Mouse (Mus musculus) left cerebral cortex, adult 9 months (tissue): Measurements from ENCODE around the gene Zpbp2.

Source experiments
- DNase-seq, 2 experiments: peaks; one replicate each; pipeline ENCODE4 v3.0.0; 2022; ENCODE audit warnings: low spot score in 2 of 2

Zpbp2 gene

DNA sequence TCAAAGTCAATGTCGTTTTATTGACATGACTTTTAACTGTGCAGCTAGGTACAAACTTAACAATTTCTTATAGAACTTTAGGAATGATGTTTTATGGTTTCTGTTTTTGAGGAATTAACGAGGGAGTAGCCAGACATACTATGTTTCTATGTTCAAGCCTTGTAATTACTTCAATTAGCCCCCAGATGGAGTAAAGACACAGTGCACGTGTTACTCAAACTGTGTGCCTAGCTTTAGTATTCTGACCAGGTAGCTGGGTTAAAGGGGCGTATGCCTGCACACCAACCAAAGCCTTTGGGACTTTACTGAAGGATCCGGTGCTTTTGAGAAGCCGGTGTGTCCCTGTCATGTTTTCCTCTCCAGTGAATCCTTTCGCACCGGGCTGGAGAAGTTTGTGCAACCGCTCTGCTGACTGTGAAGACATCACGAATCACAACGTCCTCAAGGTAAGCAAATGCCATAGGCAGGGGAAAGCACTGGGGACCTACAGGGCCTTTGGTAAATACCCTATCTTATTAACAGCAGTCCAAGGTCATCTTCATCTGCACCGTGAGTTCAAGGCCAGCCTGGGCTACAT is 4.3 kb downstream of the Zpbp2 start:
- DNase-seq: no peak

DNA sequence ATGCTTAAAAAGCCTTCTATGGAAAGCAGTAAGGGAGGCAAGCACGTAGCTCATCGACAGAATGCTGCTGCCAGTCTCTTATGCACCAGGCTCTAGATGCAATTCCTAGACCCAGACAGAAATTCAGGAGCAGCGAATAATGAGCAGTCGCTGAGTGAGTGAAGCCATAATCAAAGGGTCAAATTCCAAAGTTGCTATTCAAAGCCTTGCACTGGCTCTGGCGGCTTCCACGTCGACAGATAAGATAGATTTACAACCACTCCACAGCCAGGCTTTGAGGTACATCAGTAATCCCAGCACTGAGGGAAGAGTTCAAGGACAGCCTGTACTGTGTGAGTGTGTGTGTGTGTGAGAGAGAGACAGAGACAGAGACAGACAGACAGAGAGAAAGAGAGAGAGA is 10.0 kb downstream of the Zpbp2 start:
- no peak for DNase-seq

DNA sequence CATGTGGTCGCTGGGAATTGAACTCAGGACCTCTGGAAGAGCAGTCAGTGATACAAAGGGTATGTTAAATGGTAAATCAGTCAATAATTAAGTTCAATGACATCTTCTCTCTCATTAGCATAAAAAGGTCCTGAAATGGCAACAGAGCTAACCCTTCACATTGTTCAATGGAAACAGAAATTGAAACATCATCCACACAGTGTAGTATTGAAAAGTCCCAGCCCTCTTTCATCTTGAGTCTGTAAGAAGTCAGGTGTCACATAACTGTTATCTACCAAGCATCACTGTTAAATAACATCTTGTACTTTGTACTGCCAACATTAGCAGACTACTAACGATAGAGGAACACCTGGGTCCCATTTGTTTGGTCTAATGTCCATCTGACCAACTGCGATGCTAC is 12.1 kb downstream of the Zpbp2 start:
- DNase-seq: no peak

DNA sequence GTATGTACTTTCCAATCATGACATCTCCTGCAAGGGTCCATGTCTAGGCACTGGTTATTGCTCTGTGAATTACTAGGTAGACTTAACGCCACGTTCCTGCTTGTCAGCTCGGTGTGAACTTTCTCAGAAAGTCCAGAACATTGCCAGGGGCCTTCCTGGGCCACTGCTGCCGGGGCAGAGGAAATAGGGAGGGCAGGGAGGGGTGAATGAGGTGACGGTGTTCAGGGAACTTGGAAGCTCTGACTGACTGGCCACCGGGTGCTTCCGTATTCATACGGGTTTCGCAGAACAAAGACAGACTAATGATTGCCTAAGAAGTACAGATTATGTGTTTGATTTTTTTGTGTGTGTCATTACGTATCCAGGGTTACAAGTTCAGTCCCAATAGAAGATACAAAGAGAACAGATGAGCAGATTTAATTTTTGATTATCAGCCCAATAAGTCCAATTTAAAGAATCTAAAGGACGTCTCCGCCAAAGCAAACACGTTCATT is 13.1 kb downstream of the Zpbp2 start:
- DNase-seq: no peak

DNA sequence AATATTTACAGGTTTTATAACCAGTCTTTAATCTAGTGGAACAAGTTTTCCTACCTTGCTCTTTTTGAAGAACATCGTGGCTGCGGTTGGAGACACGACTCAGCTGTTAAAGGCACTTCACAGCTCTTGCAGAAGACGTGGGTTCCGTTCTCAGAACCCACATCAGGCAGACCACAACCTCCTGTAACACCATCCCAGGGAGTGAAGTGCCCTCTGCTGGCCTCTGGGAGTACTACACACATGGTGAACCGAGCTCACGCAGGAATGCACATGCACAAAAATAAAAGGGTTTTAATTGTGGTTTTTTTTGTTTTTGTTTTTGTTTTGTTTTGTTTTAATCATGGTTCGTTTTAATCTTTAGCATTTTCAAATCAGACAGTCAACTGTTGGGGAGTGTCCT is 17.4 kb downstream of the Zpbp2 start:
- DNase-seq: no peak

DNA sequence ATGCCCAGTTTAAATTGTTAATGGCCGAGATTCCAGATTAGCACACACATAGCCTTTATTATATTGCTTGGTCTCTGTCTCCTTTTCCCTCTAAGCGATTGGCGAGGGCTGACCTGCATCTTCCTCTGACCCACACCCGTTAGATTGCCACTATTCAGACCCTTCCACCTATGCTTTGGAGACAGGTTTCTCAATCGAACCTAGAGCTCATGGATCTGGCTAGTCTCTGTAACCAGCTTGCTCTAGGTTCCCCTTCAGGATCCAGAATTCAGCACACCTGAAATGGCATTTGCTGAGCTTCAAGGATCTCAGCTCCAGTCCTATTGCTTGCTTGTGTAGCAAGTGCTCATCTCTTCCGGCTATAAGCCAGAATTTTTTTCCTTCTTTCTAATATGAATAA is 18.6 kb downstream of the Zpbp2 start:
- no peak for DNase-seq

DNA sequence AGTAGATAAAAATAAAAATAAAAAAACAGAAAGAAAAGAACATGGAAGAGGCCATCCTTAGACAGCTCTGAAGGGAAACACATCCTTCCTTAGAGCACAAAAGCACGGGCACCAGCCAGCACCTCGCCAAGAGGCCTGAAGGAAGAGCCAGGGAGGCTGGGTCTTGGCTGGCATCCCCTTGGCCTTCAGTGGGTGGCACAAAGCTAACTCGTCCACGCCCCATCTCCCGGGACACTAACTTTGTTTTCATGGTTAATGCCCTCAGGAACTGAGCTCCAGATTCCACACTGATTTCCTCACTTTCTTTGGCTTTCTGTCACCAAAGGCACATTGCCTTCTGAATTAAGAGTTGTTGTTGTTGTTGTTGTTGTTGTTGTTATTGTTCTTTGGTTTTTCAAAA is 26.9 kb downstream of the Zpbp2 start:
- no peak for DNase-seq

DNA sequence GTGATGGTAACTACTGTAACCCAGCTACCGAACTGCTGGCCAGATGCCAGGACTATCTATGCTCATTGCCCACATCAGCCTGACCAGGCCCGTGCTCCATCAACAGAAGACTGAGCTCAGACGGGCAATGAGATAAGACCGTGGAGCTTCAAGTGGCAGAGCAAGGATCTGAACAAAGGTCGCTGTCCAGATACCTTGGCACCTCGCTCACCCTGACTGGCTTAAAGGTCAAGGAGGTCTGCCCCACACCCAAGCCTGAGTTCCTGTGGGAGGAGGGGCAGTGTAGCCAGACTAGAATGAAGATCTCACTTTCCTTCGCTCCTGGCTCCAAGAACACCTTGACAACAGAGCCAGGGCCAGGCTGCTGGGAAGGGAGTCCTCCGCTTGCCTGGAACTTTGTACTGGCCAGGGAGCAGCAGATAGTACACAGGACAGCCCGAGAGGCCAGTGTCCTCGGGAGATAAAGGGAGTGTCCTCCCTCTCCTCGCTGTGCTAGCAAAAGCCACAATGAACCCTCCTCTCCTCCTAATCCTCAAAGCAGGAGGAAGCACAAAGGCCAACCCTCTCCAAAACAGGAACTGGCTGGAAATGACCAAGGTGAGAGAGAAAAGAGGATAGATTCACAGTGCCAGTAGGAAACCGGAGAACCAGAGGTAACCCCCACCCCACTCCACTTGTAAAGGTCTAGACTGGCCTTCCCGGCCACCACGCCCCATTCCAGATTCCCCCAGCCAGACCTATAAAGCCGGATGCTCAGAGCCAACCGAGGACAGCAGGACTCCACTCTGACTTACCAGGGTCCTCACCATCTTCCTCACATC is 29.6 kb downstream of the Zpbp2 start:
- no peak for DNase-seq

DNA sequence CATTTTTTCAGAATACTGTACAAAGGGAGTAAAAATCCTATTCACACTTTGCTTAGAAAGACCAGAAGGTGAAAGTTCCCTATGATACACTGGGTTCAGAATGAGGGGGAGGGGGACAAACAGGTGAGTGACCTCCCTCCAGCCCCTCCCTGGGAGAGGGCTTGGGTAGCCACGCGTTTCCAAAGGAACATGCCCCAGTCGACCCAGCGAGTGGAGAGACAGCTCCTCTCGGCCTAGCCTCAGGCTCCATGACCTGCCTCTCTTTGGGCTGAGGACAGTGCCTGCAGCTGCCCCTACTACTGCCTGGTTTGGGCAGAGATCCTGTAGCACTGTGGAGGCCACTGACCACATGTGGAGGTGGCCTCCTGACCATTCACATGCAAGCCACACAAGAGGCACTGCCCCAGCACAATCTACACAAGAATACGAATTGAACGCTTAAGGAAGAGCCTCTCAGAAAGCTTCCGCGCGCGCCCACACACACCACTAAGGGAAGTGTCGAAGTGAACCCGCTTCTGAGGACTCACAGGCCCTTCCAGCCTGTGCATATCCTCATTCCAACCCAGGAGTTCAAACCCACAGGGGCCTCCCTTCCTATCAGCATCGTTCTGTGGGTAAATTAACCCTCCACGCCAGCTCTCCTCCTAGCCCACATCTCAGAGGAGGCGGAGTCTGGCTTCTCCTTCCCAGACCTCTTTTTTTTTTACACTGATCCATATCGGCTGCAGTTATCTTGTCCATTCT is 30.6 kb downstream of the Zpbp2 start:
- DNase-seq: no peak

DNA sequence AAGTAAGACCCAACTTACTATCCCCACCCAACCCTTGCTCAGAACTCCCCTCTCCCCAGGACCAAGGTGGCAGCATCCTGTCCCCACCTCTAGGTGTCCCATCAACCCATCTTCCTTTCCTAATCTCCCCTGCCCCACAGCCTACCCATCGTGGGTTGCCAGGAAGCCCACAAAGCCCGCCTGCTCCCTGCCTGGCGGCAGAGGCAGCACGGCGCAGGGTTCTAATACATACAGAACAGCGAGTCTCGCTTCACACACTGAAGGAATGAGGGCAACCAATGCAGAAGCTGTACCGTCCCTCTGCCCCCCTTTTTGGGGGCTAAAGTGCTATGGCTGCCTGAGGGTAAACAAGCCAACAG is 31.1 kb downstream of the Zpbp2 start:
- no peak for DNase-seq

DNA sequence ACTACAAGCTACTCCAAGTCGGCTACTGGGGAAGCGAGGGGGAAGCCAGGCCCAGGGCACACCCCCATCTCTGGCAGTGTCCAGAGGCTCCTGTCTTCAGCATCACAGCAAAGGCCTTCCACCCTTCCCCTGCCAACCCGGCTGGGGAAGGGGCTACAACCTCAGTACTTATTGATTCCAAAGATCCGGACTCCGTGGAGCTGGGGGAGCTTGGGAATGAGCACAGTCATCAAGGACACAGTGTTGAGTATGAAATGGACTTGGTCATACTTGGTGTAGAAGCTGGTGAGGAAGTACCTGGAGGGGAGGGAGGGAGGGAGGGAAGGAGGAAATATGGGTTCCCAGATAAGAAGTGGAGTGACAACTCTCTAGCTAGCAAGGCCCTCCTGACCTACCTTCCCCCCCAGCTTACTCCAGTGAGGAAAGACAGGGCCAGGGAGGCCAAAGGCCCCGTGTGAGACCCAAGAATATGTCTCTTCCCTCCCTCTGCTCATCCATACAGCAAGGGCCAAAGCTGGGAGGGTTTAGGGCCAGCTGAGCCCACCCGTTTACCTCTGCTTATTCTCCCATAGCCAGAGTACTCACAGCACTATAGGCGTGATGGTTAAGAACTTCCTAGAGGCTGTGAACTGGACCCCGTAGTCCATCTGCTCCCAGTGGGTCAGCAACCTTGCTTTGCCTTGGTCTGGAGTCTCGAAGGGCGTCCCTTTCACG is 31.8 kb downstream of the Zpbp2 start:
- DNase-seq: no peak

DNA sequence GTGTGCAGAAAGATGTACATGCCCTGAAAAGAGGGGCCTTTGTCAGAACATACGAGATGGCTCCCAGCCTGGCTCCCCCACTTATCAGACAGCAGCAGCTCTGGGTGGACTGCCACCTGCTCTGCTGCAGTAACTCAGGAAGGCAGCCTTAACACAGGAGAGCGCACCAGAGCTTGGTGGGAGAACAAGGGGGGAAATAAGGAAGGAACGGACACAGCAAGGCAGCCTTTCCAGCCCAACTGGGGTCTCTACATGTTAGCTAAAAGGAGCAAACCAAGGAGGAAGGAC is 32.3 kb downstream of the Zpbp2 start:
- DNase-seq: no peak

DNA sequence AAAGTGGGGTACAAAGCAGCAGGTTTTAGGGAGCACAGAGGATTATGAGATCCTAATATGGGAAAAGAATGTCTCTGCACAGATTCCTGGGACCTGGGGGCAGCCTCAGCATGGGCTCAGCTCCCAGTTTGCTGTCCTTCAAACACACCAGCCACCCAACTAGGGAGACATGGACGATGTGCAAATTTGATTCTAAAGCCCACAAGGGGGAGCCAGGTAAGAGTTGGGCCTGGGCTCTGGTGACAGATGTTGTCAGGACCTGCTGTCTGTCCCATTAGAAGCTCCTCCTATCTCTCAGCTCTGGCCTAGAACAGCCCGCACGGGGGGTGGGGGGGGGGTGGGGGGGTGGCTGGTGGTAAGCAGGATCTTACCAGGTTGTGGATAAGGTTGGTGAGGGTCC is 32.7 kb downstream of the Zpbp2 start:
- DNase-seq: no peak

DNA sequence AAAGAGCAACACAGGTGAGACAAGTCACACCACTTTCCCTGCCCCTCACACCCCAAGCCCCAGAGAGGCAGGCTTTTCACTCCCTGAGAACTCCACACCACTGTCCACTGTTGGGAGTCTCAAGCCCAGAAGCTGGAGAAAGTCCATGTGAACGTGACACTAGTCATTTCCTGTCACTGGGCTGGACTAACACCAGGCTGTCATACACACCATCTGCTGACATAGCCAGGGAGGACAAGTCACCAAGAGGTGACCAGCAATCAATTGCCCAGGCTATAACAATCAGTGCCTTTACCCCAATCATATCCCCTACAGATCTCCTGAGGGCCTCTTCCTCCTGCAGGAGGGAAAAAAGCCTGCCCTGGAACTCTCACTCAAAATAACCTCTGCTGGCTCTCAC is 33.2 kb downstream of the Zpbp2 start:
- no peak for DNase-seq

DNA sequence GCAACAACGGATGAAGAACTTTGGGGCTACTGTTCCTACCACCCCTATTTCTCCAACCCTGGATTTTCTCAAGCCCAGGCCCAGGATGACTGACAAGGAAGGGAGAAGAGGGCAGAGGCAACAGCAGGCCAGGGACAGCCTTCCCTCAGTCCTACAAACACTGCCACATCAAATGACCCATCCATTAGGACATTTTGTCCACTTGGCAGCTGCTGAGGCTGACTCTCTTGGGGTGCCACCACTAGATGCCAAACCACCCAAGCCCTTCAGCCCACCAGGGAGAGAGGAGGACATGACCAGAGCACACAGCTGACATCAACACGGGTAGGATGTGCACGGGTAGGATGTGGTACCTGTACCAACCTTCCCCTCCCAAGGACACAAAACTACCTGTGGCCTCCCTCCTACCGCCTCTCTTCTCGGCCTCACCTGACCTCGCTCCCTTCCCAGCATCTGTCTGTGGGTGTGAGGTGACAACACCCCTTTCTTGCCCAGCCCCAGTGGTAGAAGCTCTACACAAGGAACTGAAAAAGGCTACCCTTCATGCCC is 33.8 kb downstream of the Zpbp2 start:
- DNase-seq: no peak

DNA sequence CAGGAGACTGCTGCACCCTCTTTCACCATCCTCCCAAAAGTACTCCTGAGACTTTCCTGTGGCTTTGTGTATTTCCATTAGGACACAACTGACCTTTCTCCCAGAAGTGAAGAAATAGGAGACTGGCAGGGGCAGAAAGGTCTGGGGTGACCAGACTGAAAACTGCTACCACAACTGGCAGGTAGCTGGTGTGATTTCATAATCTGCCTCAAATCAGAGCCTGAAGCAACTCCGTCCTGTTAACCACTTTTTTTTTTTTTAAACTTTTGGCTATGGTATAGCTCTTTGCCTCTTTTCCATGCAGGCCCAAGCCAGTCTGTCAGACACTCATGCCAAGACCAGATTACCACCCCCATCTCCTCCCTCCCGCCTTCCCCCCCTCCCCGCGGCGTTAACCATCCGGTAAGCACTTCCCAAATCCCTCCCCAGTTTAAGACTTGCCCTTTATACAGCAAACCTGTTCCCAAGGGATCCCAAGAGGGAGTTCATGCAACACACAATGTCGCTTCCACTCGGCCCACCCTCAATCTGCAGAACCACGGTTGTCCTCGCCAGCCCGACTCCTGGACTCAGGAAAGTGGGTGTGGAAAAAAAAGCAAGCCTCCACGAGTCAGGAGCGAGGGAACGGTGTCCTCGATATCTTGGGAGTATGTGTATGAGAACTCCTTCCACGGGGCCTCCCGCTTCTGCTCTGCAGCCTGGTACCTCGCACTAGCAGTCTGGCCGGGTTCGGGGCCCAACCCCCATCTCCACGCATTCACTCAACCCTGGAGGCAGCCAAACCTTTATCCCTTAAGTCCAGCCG is 35.4 kb downstream of the Zpbp2 start:
- DNase-seq: no peak

DNA sequence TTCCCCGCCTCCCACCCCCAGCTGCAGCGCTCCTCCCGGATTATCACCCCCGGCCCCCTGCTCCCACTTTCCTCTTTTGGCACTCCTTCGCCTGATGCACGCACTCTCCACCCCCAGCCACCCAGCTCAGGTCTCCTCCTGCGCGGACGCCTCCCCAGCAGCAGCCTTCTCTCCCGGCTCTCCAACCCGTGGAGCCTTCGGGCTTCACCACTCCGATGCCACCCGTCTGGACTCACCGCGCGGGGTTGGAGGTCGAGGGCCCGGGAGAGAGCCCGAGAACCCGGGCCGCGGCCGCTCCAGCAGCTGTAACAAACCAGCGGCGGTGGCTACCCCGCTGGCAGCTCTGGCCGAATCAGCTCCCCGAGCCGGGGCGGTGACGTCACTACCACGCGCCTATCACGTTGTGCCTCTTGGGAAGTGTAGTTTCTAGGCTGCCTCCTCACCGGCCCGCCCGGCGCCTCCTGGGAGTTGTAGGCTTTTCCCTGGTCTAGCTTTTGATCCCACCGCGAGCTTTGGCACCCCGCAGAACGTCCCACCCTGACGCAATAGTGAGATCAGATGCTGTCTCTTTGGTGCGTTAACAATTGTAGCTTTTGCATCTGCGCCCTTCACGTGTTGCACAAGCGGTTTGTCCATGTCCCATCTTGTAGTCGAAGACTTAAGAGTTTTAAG is 36.1 kb downstream of the Zpbp2 start, which contains the start of gene Ormdl3:
Gene Ormdl3, minus strand, starts transcription at position 477 of the 672 bp plus-strand sequence.
- DNase-seq: peak; percentile 91 to 98

DNA sequence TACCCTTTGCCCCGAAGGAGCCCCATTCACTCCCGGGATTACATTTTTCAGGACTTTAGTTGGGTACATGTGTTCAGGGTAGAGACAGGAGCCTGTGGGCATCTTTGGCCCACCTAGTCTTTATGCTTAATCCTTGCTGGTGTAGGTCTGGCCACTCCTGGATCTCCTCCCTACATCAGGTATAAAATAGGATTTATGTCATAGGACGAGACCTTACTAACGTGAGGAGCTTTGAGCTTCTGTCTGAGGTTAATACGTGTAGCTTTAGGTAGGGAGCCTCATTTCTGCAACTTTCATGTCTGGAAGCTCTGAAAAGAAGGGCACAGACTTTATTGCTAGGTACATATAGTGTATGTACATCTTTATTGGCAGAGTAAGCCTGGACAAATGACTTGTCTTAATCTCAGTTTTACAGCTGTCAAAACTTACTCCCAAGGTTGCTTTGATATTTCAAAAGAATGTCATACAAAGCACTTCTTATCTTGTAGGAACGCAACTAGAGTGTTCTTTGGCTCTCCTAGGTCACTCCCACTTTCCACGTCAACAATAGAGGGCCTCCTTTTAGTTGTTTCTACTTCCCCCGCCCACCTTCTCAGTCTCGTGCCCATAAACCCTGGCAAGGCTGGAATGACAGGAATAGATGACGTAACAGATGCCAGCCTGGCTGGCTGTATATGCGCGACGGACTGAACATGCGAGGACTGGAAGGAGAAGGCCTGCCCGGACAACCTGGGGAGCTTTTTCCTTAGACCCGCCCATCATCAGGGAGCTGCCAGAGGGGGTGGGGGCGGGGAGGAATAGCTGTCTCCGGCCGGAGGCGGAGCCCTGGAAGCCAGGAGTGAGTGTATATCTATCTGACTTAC is 37.0 kb downstream of the Zpbp2 start:
- DNase-seq: peak in 1 of 2 experiments; percentile 58

DNA sequence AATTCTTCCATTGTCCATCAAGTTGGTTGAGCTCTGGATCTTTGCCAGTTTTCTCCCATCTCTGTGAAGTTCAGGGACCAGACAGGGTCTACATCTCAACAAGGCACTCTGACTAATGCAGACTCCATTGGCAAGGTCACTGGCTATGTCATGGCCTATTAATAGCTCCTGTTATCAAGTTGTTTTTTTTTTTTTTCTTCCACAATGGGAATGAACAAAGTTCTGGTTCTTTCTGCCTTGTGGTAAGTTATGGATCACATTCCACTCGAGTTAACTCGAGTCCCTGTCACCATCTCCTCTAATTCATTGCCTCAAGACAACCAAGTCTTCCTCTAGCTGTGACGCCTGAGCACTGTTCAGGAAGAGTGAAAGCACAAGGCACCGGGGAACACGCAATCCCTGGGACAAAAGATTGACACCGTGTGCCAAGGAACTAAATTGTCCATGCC is 38.0 kb downstream of the Zpbp2 start:
- DNase-seq: no peak

DNA sequence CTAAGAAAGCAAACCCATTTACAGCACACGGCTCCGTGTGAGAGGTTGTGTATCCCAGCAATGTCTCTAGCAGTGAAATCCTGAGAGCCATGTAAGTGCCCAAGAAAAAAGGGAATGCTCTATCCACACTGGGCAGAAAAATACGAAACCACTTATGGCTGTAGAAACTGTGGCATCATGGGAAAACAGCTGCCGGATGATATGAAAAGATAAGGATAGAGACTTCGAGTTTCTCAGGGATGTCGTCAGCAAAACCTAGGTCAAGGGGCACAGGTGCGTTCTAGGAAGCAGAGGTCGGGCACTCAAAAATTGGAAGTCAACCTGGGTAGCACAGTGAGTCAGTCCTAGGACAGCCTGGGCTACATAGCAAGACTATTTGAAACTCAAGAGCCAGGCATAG is 38.4 kb downstream of the Zpbp2 start:
- no peak for DNase-seq
